Mouse (Mus musculus): ENCODE results near the gene Bcas3. TPM values are rescaled to one million over a fixed set of nuclear protein-coding genes. Genes with fewer than 3 reads are reported as not detected.
A peak's percentile ranks its signal among the peaks of the same experiment; 100 is the strongest.

The Bcas3 gene
- total and polyA plus RNA-seq, 2 experiments from 2014 or later: 31.6 to 32.3 TPM

DNA sequence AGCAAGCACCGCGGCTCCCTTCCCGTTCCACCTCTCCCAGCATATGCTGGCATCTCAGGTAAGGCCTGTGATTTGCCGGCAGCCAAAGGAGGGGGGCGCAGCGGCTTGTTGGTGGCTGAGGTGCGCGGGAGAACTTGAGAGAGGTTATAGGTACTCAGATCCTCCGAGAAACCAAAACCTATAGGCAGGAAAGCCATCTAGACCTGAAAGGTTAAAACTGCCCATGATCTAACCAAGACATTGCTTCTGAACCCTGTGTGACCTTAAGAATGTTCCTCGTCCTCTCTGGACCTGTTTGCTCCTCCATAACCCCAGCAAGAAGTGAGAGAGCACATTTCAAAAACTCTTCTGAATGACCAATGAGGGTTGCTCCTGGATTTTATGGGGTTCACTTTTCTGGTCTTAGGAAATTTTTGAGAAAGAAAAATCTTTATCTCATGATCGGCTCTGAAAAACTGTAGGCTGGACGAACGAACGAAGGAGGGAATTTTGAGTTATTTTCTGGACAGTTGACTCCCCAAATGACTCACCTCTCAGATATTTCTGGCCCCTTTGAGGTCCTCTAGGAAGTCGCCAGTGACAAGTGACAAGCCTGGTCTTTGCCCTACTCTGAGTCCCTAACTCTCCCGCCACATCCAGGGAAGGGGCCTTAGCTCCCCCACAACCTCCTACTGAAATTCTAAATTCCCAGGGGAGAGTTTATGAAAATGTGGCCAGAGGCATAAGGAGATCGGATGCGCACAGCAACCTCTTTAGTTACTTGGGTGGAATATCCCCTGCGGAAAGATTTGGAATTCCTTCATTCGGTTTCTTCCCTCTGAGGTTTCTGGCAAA lies 485.7 kb downstream of the Bcas3 start:
- Histone ChIP-seq H3K4me2 (ENCODE audit: low read depth, low read length) (peak overlapping the region; percentile 29; the same call in 1 of the 2 replicates), H3K4me1 (ENCODE audit: insufficient read depth, low read length) (no peaks in the 10 kb centered on the region), H3K36me3 (ENCODE audit: insufficient read depth, low read length) (no peaks in the 10 kb centered on the region), H3K27me3 (ENCODE audit: insufficient read depth, low read length) (peaks cover 84% of the 10 kb centered on the region), H3K4me3 (ENCODE audit: low read length) (peak overlapping the region; percentile 22), H3K9me3 (ENCODE audit: low read length) (no peaks in the 10 kb centered on the region), H3K27ac (no peak overlapping the region), H3K9ac (replicated peaks; ENCODE audit: low read length) (no peak overlapping the region)
- WGBS: 8% methylated on average over 20 of the region's 20 CpGs
- DNase-seq (ENCODE audit: low spot score) (no peak), ATAC-seq (no peak)
- TF ChIP-seq CTCF (IDR thresholded peaks at IDR 0.05; ENCODE audit: low read depth): no peak

DNA sequence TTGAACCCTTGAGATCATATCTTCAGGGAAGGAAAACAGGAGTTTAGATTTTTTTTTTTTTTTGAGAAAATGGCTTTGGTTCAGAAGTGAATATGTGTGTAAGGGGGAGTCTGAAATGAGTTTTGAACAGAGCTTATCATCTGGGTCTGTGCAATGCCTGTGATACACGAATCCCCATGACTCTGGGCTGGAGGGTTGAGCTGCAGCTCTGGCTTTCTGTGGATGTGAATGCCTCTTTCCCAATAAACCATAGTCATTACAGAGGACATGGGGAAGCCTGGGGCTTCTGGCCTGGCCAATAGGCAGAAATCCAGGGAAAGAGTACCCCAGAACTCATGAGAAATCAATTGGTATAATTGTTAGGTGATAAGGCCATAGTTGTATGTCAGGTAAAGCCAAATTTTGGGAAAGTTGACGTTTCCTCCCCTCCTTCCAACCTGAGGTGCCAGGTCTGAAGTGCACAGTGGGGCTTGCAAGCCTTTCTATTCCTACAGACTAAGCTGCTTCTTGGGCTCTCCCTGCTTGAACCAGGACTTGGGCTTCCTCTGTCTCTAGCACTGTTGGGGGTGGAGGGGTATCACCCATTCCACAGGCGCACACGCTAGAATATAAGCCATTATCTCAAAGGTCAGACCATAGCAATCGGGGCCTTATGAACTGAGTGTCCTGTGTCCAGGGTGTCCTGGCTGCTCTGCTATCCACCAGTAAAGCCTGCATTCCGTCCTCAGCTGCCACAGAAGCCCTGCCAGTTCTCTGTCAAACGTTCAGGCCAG lies 486.5 kb downstream of the Bcas3 start:
- 19% methylated on average over 7 of the region's 7 CpGs for WGBS
- DNase-seq (ENCODE audit: low spot score): no peak
- H3K27me3 ChIP-seq (ENCODE audit: insufficient read depth, low read length): peaks cover 76% of the 10 kb centered on the region
- H3K4me2 ChIP-seq (ENCODE audit: low read depth, low read length): 0 out of 2 replicates have a peak overlapping the region, but pooled peaks have one; percentile 10
- ATAC-seq: no peak
- H3K36me3 ChIP-seq (ENCODE audit: insufficient read depth, low read length): no peaks in the 10 kb centered on the region
- H3K27ac ChIP-seq: no peak overlapping the region
- no peak overlapping the region for H3K4me3 ChIP-seq (ENCODE audit: low read length)
- 0 out of 2 replicates have a peak, but pooled peaks cover 4% of the 10 kb centered on the region for H3K4me1 ChIP-seq (ENCODE audit: insufficient read depth, low read length)
- H3K9ac ChIP-seq (replicated peaks; ENCODE audit: low read length): no peak overlapping the region
- H3K9me3 ChIP-seq (ENCODE audit: low read length): no peaks in the 10 kb centered on the region
- TF ChIP-seq CTCF (IDR thresholded peaks at IDR 0.05; ENCODE audit: low read depth): no peak

DNA sequence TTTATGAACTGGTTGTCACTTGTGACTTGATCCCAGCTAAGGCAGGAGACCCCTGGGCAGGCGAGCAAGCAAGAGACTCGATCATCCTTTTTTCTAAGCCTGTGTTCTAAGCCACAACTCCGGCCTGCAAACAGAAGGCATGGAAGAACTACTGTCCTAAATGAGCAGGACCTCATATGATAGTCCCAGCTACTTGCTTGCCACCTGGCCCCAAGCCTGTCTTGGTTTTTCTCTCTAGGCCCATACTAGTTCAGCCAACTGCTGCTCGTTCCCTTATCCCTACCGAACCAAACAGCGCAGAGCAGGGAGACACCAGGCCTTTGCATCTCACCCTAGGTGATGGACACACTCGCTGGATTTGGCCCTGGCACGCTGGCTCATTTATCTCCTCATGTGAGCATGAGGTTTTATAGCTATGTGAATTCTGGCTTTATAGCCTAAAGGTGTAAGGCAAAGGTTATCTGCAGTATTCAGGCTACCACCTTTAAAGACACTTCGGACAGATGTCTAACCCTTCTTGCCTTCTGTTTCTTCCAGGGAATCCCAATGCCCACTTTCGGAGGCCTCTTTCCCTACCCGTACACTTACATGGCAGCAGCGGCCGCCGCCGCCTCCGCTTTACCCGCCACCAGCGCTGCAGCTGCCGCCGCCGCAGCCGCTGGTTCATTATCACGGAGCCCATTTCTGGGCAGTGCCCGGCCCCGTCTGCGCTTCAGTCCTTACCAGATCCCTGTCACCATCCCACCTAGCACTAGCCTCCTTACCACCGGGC lies 487.2 kb downstream of the Bcas3 start:
- Histone ChIP-seq H3K4me2 (ENCODE audit: low read depth, low read length) (peak overlapping the region; percentile 3; the same call in 1 of the 2 replicates), H3K36me3 (ENCODE audit: insufficient read depth, low read length) (no peaks in the 10 kb centered on the region), H3K4me1 (ENCODE audit: insufficient read depth, low read length) (0 out of 2 replicates have a peak, but pooled peaks cover 4% of the 10 kb centered on the region), H3K9me3 (ENCODE audit: low read length) (no peaks in the 10 kb centered on the region), H3K27me3 (ENCODE audit: insufficient read depth, low read length) (peaks cover 75% of the 10 kb centered on the region), H3K4me3 (ENCODE audit: low read length) (peak overlapping the region; percentile 14), H3K9ac (replicated peaks; ENCODE audit: low read length) (no peak overlapping the region), H3K27ac (no peak overlapping the region)
- ATAC-seq (no peak), DNase-seq (ENCODE audit: low spot score) (no peak)
- TF ChIP-seq CTCF (IDR thresholded peaks at IDR 0.05; ENCODE audit: low read depth): no peak
- WGBS: 9% methylated on average over 27 of the region's 27 CpGs

GRCm38 (mm10) chr11:85840803-85841145 lies 487.8 kb downstream of the Bcas3 start:
- H3K4me3 ChIP-seq (ENCODE audit: low read length): peak overlapping the region; percentile 14
- no peak for TF ChIP-seq CTCF (IDR thresholded peaks at IDR 0.05; ENCODE audit: low read depth)
- H3K4me2 ChIP-seq (ENCODE audit: low read depth, low read length): 0 out of 2 replicates have a peak overlapping the region, but pooled peaks have one; percentile 3
- DNase-seq (ENCODE audit: low spot score): no peak
- no peak overlapping the region for H3K27ac ChIP-seq
- H3K27me3 ChIP-seq (ENCODE audit: insufficient read depth, low read length): peaks cover 72% of the 10 kb centered on the region
- H3K36me3 ChIP-seq (ENCODE audit: insufficient read depth, low read length): no peaks in the 10 kb centered on the region
- ATAC-seq: no peak
- H3K4me1 ChIP-seq (ENCODE audit: insufficient read depth, low read length): 0 out of 2 replicates have a peak, but pooled peaks cover 4% of the 10 kb centered on the region
- no peak overlapping the region for H3K9ac ChIP-seq (replicated peaks; ENCODE audit: low read length)
- H3K9me3 ChIP-seq (ENCODE audit: low read length): no peaks in the 10 kb centered on the region
- under 1% methylated on average over 21 of the region's 21 CpGs for WGBS

GRCm38 (mm10) chr11:85841211-85841681 lies 488.3 kb downstream of the Bcas3 start:
- ATAC-seq (no peak), DNase-seq (ENCODE audit: low spot score) (no peak)
- peaks cover 72% of the 10 kb centered on the region for H3K27me3 ChIP-seq (ENCODE audit: insufficient read depth, low read length)
- 0 out of 2 replicates have a peak, but pooled peaks cover 4% of the 10 kb centered on the region for H3K4me1 ChIP-seq (ENCODE audit: insufficient read depth, low read length)
- no peak overlapping the region for H3K4me3 ChIP-seq (ENCODE audit: low read length)
- TF ChIP-seq CTCF (IDR thresholded peaks at IDR 0.05; ENCODE audit: low read depth): no peak
- H3K36me3 ChIP-seq (ENCODE audit: insufficient read depth, low read length): no peaks in the 10 kb centered on the region
- 12% methylated on average over 8 of the region's 8 CpGs for WGBS
- no peak overlapping the region for H3K27ac ChIP-seq
- H3K4me2 ChIP-seq (ENCODE audit: low read depth, low read length): no peak overlapping the region
- no peaks in the 10 kb centered on the region for H3K9me3 ChIP-seq (ENCODE audit: low read length)
- H3K9ac ChIP-seq (replicated peaks; ENCODE audit: low read length): no peak overlapping the region

DNA sequence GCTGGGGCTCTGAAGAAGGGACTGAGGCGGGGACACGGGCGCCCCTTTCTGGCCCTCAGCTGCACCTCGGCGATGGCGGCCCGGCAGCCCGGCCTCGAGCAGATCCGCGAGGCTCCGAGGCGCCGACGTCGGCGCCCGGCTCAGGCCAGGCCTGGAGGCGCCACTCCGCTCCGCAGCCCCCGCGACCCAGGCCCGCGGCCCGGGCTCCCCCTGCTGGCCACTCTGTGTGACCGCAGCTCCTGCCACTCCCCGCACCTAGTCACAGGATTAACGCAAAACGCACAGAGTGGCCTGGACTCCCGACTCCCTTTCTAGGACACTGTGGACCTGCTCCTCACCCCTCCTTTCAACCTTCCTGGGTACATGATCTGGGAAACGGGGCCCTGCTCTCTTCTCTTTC lies 489.0 kb downstream of the Bcas3 start:
- Histone ChIP-seq H3K4me2 (ENCODE audit: low read depth, low read length) (peak overlapping the region; percentile 56), H3K27me3 (ENCODE audit: insufficient read depth, low read length) (peaks cover 65% of the 10 kb centered on the region), H3K9ac (replicated peaks; ENCODE audit: low read length) (no peak overlapping the region; the same call in 1 of the 2 replicates), H3K4me1 (ENCODE audit: insufficient read depth, low read length) (0 out of 2 replicates have a peak, but pooled peaks cover 4% of the 10 kb centered on the region), H3K27ac (no peak overlapping the region), H3K9me3 (ENCODE audit: low read length) (no peaks in the 10 kb centered on the region), H3K4me3 (ENCODE audit: low read length) (peak overlapping the region; percentile 33), H3K36me3 (ENCODE audit: insufficient read depth, low read length) (no peaks in the 10 kb centered on the region)
- DNase-seq (ENCODE audit: low spot score) (peak; percentile 84), ATAC-seq (peak; percentile 71)
- under 1% methylated on average over 31 of the region's 32 CpGs for WGBS
- peak; percentile 76 for TF ChIP-seq CTCF (IDR thresholded peaks at IDR 0.05; ENCODE audit: low read depth)
